Mouse (Mus musculus) myocyte (in vitro differentiated cells): ENCODE data around the gene Gnptg.

Experiments used
- E2F4 ChIP-seq: IDR thresholded peaks from one replicate; pipeline ENCODE4 v1.6.1; 2011; ENCODE audit warnings: mild to moderate bottlenecking, control low read depth, moderate library complexity; ENCODE audit not compliant: insufficient read depth
- MAX ChIP-seq: IDR thresholded peaks from one replicate; pipeline ENCODE4 v1.6.1; 2011; ENCODE audit warnings: low read depth, mild to moderate bottlenecking, control low read depth
- MYOD1 ChIP-seq, 3 experiments: IDR thresholded peaks; one replicate each; pipeline ENCODE4 v1.6.1; 2011; ENCODE audit warnings: control low read depth in 2 of 3, low read depth in 2 of 3, mild to moderate bottlenecking in 2 of 3, moderate library complexity in 1 of 3; ENCODE audit not compliant: insufficient read length in 2 of 3, control insufficient read depth in 1 of 3
- MYOG ChIP-seq, 3 experiments: IDR thresholded peaks; one replicate each; pipeline ENCODE4 v1.6.1; 2011; ENCODE audit warnings: control low read depth in 2 of 3, low read depth in 2 of 3, mild to moderate bottlenecking in 2 of 3; ENCODE audit not compliant: insufficient read length in 2 of 3, control insufficient read depth in 1 of 3, insufficient read depth in 1 of 3
- POLR2A ChIP-seq: IDR thresholded peaks from one replicate; pipeline ENCODE4 v1.6.1; 2011; ENCODE audit warnings: low read depth, mild to moderate bottlenecking, control low read depth, moderate library complexity; ENCODE audit not compliant: insufficient read length
- POLR2AphosphoS2 ChIP-seq: IDR thresholded peaks from one replicate; pipeline ENCODE4 v1.6.1; 2011; ENCODE audit warnings: low read depth, control low read depth; ENCODE audit not compliant: insufficient read length
- REST ChIP-seq: IDR thresholded peaks from one replicate; pipeline ENCODE4 v1.6.1; 2011; ENCODE audit warnings: mild to moderate bottlenecking, control low read depth, moderate library complexity; ENCODE audit not compliant: insufficient read depth, insufficient read length
- TCF12 ChIP-seq: IDR thresholded peaks from one replicate; pipeline ENCODE4 v1.6.1; 2011; ENCODE audit warnings: mild to moderate bottlenecking, control low read depth; ENCODE audit not compliant: poor library complexity, insufficient read depth, severe bottlenecking
- USF1 ChIP-seq: IDR thresholded peaks from one replicate; pipeline ENCODE4 v1.6.1; 2011; ENCODE audit warnings: low read depth, mild to moderate bottlenecking, control low read depth, moderate library complexity

DNA sequence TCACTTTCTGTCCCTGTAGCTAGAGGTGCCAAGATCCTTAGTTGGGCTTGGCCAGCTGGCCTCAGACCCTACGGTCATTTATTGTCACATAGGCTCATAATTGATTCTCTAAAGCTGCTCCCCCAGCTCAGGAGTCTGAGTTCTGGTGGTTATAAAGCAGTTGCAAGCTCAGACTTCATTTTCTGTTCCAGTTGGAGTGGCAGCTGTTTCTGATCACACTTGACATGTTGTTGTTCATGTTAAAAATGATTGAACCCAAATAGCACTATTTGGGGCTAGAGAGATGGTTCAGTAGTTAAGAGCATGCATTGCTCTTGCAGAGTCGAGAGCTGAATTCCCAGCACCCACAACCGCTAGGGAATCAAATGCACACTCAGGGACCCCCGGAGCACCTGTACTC is 29.9 kb downstream of the Gnptg start:
- no peak for TF ChIP-seq MYOD1 (IDR thresholded peaks at IDR 0.05; ENCODE audit: control insufficient read depth in 1 of 3, insufficient read length in 2 of 3, low read depth in 2 of 3)
- no peak for TF ChIP-seq USF1
- no peak for TF ChIP-seq POLR2A
- no peak for TF ChIP-seq MYOG (IDR thresholded peaks at IDR 0.05; ENCODE audit: control insufficient read depth in 1 of 3, insufficient read depth in 1 of 3, insufficient read length in 2 of 3, low read depth in 2 of 3)
- no peak for TF ChIP-seq POLR2AphosphoS2
- TF ChIP-seq MAX: no peak
- no peak for TF ChIP-seq REST
- TF ChIP-seq TCF12: no peak
- TF ChIP-seq E2F4: no peak
